Mouse (Mus musculus): Measurements from ENCODE around the gene Mrps26. TPM values are rescaled to one million over a fixed set of nuclear protein-coding genes. Genes with fewer than 3 reads are reported as not detected.
A peak's percentile ranks its signal among the peaks of the same experiment; 100 is the strongest.
"Not testable (repeated sequence)": the region's sequence is repeated elsewhere in the genome, so short reads cannot be mapped to it uniquely, and the experiment has no call there.

The Mrps26 gene
- 74.6 and 76.3 TPM in 2 replicates for polyA plus RNA-seq (2015; fragmentation: Nextera tagmentation; extraction: Ambion mirVana)

DNA sequence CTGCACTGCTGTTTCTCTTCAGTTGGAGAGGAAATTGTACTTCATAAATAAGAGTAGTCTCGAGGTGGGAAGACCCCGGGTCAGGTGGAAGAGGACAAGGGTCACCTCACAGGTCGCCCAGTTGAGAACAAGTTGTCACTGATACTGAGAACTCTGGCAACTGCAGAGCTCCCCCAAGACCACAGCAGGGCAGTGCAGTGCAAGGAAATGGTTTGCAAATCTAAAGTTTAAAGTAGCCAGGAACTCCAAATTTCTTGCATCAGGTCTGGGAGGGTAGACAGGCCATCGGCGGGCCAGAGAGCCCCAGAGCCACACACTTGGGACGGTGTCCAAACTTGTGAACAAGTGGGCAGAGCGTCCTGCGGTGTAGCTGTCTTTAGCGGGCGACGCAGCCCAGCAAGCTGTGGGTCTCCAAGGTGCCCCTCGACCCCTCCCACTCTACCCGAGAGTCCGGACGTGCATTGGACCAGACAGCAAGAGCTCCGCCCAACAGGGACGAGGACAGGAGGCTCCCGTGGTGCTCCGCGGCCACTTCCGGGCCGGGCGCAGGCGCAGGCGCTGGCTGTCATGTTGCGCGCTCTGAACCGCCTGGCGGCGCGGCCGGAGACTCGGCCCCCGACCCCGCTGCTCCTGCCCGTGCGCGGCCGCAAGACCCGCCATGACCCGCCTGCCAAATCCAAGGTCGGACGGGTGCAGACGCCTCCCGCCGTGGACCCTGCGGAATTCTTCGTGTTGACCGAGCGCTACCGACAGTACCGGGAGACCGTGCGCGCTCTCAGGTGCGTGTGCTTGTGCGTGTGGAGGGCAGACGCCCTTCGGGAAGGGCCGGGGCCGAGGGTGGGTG, at the start of gene Mrps26:
Mrps26 (plus strand) TSS at position 531 of the 844 bp plus-strand sequence.
- peaks cover 3% of the 10 kb centered on the region; the same call in 1 of the 2 replicates for H3K36me3 ChIP-seq (ENCODE audit: control insufficient read depth, insufficient read depth, low read length)
- TF ChIP-seq EP300 (optimal IDR thresholded peaks at IDR 0.05) (no peak), CTCF (IDR thresholded peaks at IDR 0.05; ENCODE audit: low read depth) (peak; percentile 68)
- peak within 1 kb of the TSS; percentile 88 for H3K4me2 ChIP-seq (replicated peaks; ENCODE audit: low read depth)
- peak within 1 kb of the TSS; percentile 84 for H3K9ac ChIP-seq (ENCODE audit: low read length)
- H3K27me3 ChIP-seq (ENCODE audit: control insufficient read depth, insufficient read depth, low read length) = no peaks in the 10 kb centered on the region
- no peaks in the 10 kb centered on the region for H3K9me3 ChIP-seq (ENCODE audit: control insufficient read depth, low read length)
- DNase-seq (ENCODE audit: low spot score) (peak; percentile 93), ATAC-seq (ENCODE audit: low FRiP score, low TSS enrichment) (peak; percentile 98)
- H3K4me1 ChIP-seq (replicated peaks; ENCODE audit: control insufficient read depth, insufficient read depth) = no peaks in the 10 kb centered on the region
- WGBS = under 1% methylated on average over 61 of the region's 61 CpGs
- H3K27ac ChIP-seq (replicated peaks) = peak within 1 kb of the TSS; percentile 73
- peak within 1 kb of the TSS; percentile 88 for H3K4me3 ChIP-seq (ENCODE audit: low read depth, low read length)

DNA sequence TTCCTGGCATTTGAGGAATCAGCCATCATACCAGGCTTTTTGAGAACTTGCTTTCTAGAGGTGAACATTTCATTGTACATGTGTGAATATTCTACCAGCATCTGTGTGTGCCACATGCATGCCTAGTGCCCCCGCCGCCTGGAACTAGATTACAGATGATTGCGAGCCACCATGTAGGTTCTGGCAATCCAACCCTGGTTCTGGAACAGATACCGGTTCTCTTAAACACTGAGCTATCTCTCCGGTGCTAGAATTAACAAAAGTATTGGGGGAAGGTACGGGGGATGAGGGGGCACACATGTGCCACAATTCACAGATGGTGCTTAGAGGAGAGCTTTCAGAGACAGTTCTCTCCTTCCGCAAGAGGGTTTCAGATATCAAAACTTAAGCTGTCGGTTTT, 49.6 kb upstream of the Mrps26 start:
- Histone ChIP-seq H3K27ac (replicated peaks) (no peak overlapping the region), H3K9ac (ENCODE audit: low read length) (no peak overlapping the region), H3K9me3 (ENCODE audit: control insufficient read depth, low read length) (no peaks in the 10 kb centered on the region), H3K4me1 (replicated peaks; ENCODE audit: control insufficient read depth, insufficient read depth) (no peaks in the 10 kb centered on the region), H3K4me3 (ENCODE audit: low read depth, low read length) (no peak overlapping the region), H3K27me3 (ENCODE audit: control insufficient read depth, insufficient read depth, low read length) (no peaks in the 10 kb centered on the region), H3K36me3 (ENCODE audit: control insufficient read depth, insufficient read depth, low read length) (peaks cover 6% of the 10 kb centered on the region; the same call in 1 of the 2 replicates), H3K4me2 (replicated peaks; ENCODE audit: low read depth) (no peak overlapping the region)
- no peak for ATAC-seq (ENCODE audit: low FRiP score, low TSS enrichment)
- no peak for DNase-seq (ENCODE audit: low spot score)
- TF ChIP-seq CTCF (IDR thresholded peaks at IDR 0.05; ENCODE audit: low read depth) (no peak), EP300 (optimal IDR thresholded peaks at IDR 0.05) (no peak)
- 96% methylated on average over 8 of the region's 8 CpGs for WGBS

DNA sequence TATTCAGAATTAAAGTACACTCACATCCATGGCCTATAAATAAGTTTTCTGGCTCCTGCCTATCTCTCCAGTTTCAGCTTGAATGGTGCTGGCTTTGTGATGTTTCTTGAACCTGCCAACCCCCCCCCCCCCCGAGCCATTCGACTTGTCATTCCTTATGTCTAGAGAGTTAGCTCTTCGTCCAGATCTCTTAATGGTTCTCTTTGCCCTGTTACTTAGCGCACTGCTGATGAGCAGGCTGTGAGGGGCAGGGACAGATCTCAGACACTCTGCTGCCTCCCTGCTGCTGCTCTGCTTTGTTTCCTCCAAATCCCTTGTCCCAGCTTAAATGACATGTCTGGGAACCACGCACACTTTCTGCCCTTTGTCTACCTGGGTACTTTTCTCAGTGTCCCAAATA, 47.8 kb upstream of the Mrps26 start:
- TF ChIP-seq CTCF (IDR thresholded peaks at IDR 0.05; ENCODE audit: low read depth) = no peak
- TF ChIP-seq EP300 (optimal IDR thresholded peaks at IDR 0.05) = no peak
- ATAC-seq (ENCODE audit: low FRiP score, low TSS enrichment) (no peak), DNase-seq (ENCODE audit: low spot score) (no peak)
- Histone ChIP-seq H3K4me2 (replicated peaks; ENCODE audit: low read depth) (no peak overlapping the region), H3K36me3 (ENCODE audit: control insufficient read depth, insufficient read depth, low read length) (peaks cover 13% of the 10 kb centered on the region; the same call in 1 of the 2 replicates), H3K4me1 (replicated peaks; ENCODE audit: control insufficient read depth, insufficient read depth) (no peaks in the 10 kb centered on the region), H3K4me3 (ENCODE audit: low read depth, low read length) (no peak overlapping the region), H3K9me3 (ENCODE audit: control insufficient read depth, low read length) (no peaks in the 10 kb centered on the region), H3K27me3 (ENCODE audit: control insufficient read depth, insufficient read depth, low read length) (no peaks in the 10 kb centered on the region), H3K27ac (replicated peaks) (no peak overlapping the region), H3K9ac (ENCODE audit: low read length) (no peak overlapping the region)
- WGBS = 78% methylated on average over 5 of the region's 5 CpGs

DNA sequence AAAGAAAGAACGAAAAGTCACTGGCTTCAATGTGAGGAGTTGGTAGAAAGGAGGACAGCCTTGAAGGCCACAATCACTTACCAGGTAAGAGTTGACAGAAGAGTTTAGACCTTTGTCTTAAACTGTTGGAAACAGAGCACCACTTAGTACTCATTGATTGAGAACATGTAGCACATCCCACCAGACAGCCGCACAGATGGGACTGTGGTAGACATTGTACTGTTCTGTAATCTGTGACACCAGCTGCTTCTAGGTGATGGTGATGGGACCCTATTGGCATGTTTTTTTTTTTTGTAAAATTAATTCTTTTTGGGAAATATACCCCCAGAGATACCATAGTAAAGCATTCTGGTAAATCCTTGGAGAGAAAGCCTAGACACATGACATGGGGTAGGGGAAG, 41.6 kb upstream of the Mrps26 start:
- WGBS = 98% methylated on average over 2 of the region's 2 CpGs
- TF ChIP-seq EP300 (optimal IDR thresholded peaks at IDR 0.05) (no peak), CTCF (IDR thresholded peaks at IDR 0.05; ENCODE audit: low read depth) (no peak)
- no peak for ATAC-seq (ENCODE audit: low FRiP score, low TSS enrichment)

DNA sequence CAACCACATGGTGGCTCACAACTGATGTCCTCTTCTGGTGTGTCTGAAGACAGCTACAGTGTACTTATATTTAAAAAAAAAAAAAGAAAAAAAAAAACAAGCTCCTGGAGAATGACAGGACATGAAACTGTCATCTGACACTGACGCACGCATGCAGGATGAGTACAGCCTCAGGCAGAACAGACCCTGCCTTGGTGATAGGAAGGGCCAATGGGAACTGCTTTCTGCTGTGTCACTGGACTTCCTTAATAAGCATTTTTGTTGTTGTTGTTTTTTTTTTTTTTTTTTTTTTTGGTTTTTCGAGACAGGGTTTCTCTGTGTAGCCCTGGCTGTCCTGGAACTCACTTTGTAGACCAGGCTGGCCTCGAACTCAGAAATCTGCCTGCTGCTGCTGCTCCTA, 38.1 kb upstream of the Mrps26 start:
- DNase-seq (ENCODE audit: low spot score); H3K4me1 ChIP-seq (replicated peaks; ENCODE audit: control insufficient read depth, insufficient read depth); H3K4me3 ChIP-seq (ENCODE audit: low read depth, low read length); H3K4me2 ChIP-seq (replicated peaks; ENCODE audit: low read depth); H3K27ac ChIP-seq (replicated peaks); H3K9me3 ChIP-seq (ENCODE audit: control insufficient read depth, low read length); H3K27me3 ChIP-seq (ENCODE audit: control insufficient read depth, insufficient read depth, low read length); ATAC-seq (ENCODE audit: low FRiP score, low TSS enrichment); H3K9ac ChIP-seq (ENCODE audit: low read length); H3K36me3 ChIP-seq (ENCODE audit: control insufficient read depth, insufficient read depth, low read length): not testable (repeated sequence)
- WGBS = 92% methylated on average over 4 of the region's 4 CpGs

More for the DNA sequence above, 41.6 kb upstream of the Mrps26 start:
- Histone ChIP-seq H3K27me3 (ENCODE audit: control insufficient read depth, insufficient read depth, low read length) (no peaks in the 10 kb centered on the region), H3K27ac (replicated peaks) (no peak overlapping the region), H3K4me3 (ENCODE audit: low read depth, low read length) (no peak overlapping the region), H3K9ac (ENCODE audit: low read length) (no peak overlapping the region), H3K4me1 (replicated peaks; ENCODE audit: control insufficient read depth, insufficient read depth) (no peaks in the 10 kb centered on the region), H3K4me2 (replicated peaks; ENCODE audit: low read depth) (no peak overlapping the region), H3K36me3 (ENCODE audit: control insufficient read depth, insufficient read depth, low read length) (peaks cover 10% of the 10 kb centered on the region; the same call in 1 of the 2 replicates), H3K9me3 (ENCODE audit: control insufficient read depth, low read length) (no peaks in the 10 kb centered on the region)
- DNase-seq (ENCODE audit: low spot score) = no peak

DNA sequence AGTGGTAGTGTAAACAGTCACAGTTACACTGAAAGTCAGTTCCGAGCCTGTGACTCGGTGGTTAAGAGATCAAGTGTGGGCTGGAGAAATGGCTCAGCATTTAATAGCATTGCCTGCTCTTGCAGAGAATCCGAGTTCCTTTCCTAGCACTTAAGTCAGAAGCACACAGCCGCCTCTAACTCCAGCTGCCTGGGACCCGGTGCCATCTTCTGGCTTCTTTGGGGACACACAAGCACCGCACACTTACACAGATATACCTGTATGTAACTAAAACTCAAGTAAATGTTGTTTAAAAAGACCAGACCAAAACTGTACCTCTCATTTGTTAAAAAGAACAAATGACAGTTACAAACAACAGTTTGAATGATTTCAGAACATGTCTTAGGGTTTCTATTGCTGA, 35.1 kb upstream of the Mrps26 start:
- ATAC-seq (ENCODE audit: low FRiP score, low TSS enrichment) = no peak
- no peak for DNase-seq (ENCODE audit: low spot score)
- TF ChIP-seq EP300 (optimal IDR thresholded peaks at IDR 0.05) (no peak), CTCF (IDR thresholded peaks at IDR 0.05; ENCODE audit: low read depth) (peak; percentile 34; the same call in 1 of the 2 replicates)
- Histone ChIP-seq H3K9ac (ENCODE audit: low read length) (no peak overlapping the region), H3K4me2 (replicated peaks; ENCODE audit: low read depth) (no peak overlapping the region), H3K9me3 (ENCODE audit: control insufficient read depth, low read length) (no peaks in the 10 kb centered on the region), H3K36me3 (ENCODE audit: control insufficient read depth, insufficient read depth, low read length) (peaks cover 6% of the 10 kb centered on the region), H3K4me3 (ENCODE audit: low read depth, low read length) (no peak overlapping the region), H3K27me3 (ENCODE audit: control insufficient read depth, insufficient read depth, low read length) (no peaks in the 10 kb centered on the region), H3K4me1 (replicated peaks; ENCODE audit: control insufficient read depth, insufficient read depth) (no peaks in the 10 kb centered on the region), H3K27ac (replicated peaks) (no peak overlapping the region)
- WGBS = 81% methylated on average over 6 of the region's 6 CpGs
